In genomic region chr10:123632029-123632428, GRCm38 (mm10) we compare ENCODE assay signal across 21 mouse cellular contexts.
DNase-seq lines count a peak whose midpoint lies in the region; ATAC-seq and TF ChIP-seq lines count a peak whose summit lies in the region.
"Had no signal": no experiment of that assay in that cellular context is flagged by ENCODE, and none has a peak within 500 bp of the region (broad histone marks: within the 10 kb centered on the region; RNA-seq: fewer than 3 reads in every experiment).

No protein-coding gene starts in this region.

- TF ChIP-seq CTCF in intestine, postnatal 0 days (IDR thresholded peaks at IDR 0.05; ENCODE audit: low read depth): no peak

- no peak for ATAC-seq in intestine, embryonic 14.5 days (replicated peaks; ENCODE audit: low FRiP score, low TSS enrichment, low read depth)
- no peak for ATAC-seq in intestine, postnatal 0 days
- no peak for ATAC-seq in midbrain, embryonic 14.5 days (ENCODE audit: low FRiP score, low TSS enrichment)
- no peak for ATAC-seq in midbrain, embryonic 11.5 days (ENCODE audit: low FRiP score)
- ATAC-seq in stomach, embryonic 15.5 days (ENCODE audit: insufficient read depth, low FRiP score, low read depth): peak; percentile 27; the same call in 1 of the 2 replicates
- ATAC-seq in heart, embryonic 11.5 days (replicated peaks; ENCODE audit: insufficient number of reproducible peaks, low FRiP score, low TSS enrichment): no peak
- ATAC-seq: inflammation-experienced regulatory T-cells, adult 6 months had no signal

- H3K9ac ChIP-seq in intestine, embryonic 14.5 days (ENCODE audit: low read length): no peak overlapping the region
- H3K9ac ChIP-seq in intestine, postnatal 0 days (ENCODE audit: low read depth, low read length): no peak overlapping the region
- no peak overlapping the region for H3K9ac ChIP-seq in midbrain, embryonic 14.5 days (replicated peaks; ENCODE audit: low read length)
- H3K9ac ChIP-seq in midbrain, embryonic 11.5 days (ENCODE audit: low read length): no peak overlapping the region
- H3K9ac ChIP-seq in stomach, embryonic 15.5 days: no peak overlapping the region
- no peak overlapping the region for H3K9ac ChIP-seq in heart, embryonic 11.5 days (ENCODE audit: low read depth, low read length)
- H3K9ac ChIP-seq: forebrain, embryonic 12.5 days; heart, embryonic 13.5 days had no signal

- H3K9me3 ChIP-seq in intestine, embryonic 14.5 days (ENCODE audit: control insufficient read depth, low read length): no peaks in the 10 kb centered on the region
- H3K9me3 ChIP-seq in intestine, postnatal 0 days (ENCODE audit: control insufficient read depth): no peaks in the 10 kb centered on the region
- no peaks in the 10 kb centered on the region for H3K9me3 ChIP-seq in midbrain, embryonic 14.5 days (ENCODE audit: control insufficient read depth, low read length)
- H3K9me3 ChIP-seq in midbrain, embryonic 11.5 days (ENCODE audit: control insufficient read depth, low read length): no peaks in the 10 kb centered on the region
- H3K9me3 ChIP-seq in stomach, embryonic 15.5 days: no peaks in the 10 kb centered on the region
- H3K9me3 ChIP-seq in heart, embryonic 11.5 days (replicated peaks; ENCODE audit: control insufficient read depth, low read length): no peaks in the 10 kb centered on the region
- H3K9me3 ChIP-seq: forebrain, embryonic 12.5 days; heart, embryonic 13.5 days had no signal

- no peak for DNase-seq in intestine, embryonic 14.5 days (ENCODE audit: low spot score)
- peak; percentile 25 for DNase-seq in midbrain, embryonic 14.5 days
- DNase-seq in midbrain, embryonic 11.5 days (ENCODE audit: low spot score, missing footprints): no peak
- DNase-seq in embryo, embryonic 11 days: peak; percentile 43
- no peak for DNase-seq in left cerebral cortex, postnatal 4 days
- DNase-seq: adrenal gland, postnatal 25 days; B cell, adult 2 months; cerebellum, adult 18-20 months; heart, adult 11 months; kidney, postnatal 36 days; layer of hippocampus, adult 9-11 months; lung, adult 18-20 months; lung, postnatal 36 days; right cerebral cortex, postnatal 25 days had no signal

- peaks cover 6% of the 10 kb centered on the region; the same call in 1 of the 2 replicates for H3K4me1 ChIP-seq in intestine, embryonic 14.5 days (replicated peaks; ENCODE audit: control insufficient read depth, insufficient read depth, low read length)
- no peaks in the 10 kb centered on the region for H3K4me1 ChIP-seq in intestine, postnatal 0 days (replicated peaks; ENCODE audit: control insufficient read depth, insufficient read depth, low read length)
- H3K4me1 ChIP-seq in midbrain, embryonic 14.5 days (ENCODE audit: control insufficient read depth, insufficient read depth, low read length): no peaks in the 10 kb centered on the region
- no peaks in the 10 kb centered on the region for H3K4me1 ChIP-seq in midbrain, embryonic 11.5 days (ENCODE audit: control insufficient read depth, insufficient read depth, low read length)
- no peaks in the 10 kb centered on the region for H3K4me1 ChIP-seq in stomach, embryonic 15.5 days
- no peaks in the 10 kb centered on the region for H3K4me1 ChIP-seq in heart, embryonic 11.5 days (ENCODE audit: control insufficient read depth, insufficient read depth, low read length)
- H3K4me1 ChIP-seq: forebrain, embryonic 12.5 days had no signal

- H3K36me3 ChIP-seq in intestine, embryonic 14.5 days (ENCODE audit: control insufficient read depth, insufficient read depth, low read length): no peaks in the 10 kb centered on the region
- no peaks in the 10 kb centered on the region for H3K36me3 ChIP-seq in intestine, postnatal 0 days (ENCODE audit: control insufficient read depth, insufficient read depth)
- no peaks in the 10 kb centered on the region for H3K36me3 ChIP-seq in midbrain, embryonic 14.5 days (ENCODE audit: control insufficient read depth, insufficient read depth, low read length)
- H3K36me3 ChIP-seq in midbrain, embryonic 11.5 days (ENCODE audit: control insufficient read depth, insufficient read depth, low read length): no peaks in the 10 kb centered on the region
- no peaks in the 10 kb centered on the region for H3K36me3 ChIP-seq in stomach, embryonic 15.5 days
- H3K36me3 ChIP-seq in heart, embryonic 11.5 days (ENCODE audit: control insufficient read depth, insufficient read depth, low read length): no peaks in the 10 kb centered on the region
- H3K36me3 ChIP-seq: forebrain, embryonic 12.5 days; heart, embryonic 13.5 days had no signal

- 34% methylated on average over 5 of the region's 5 CpGs for WGBS in intestine, embryonic 14.5 days
- WGBS in intestine, postnatal 0 days: 49% methylated on average over 5 of the region's 5 CpGs
- 77% methylated on average over 5 of the region's 5 CpGs for WGBS in midbrain, embryonic 14.5 days
- 85% methylated on average over 5 of the region's 5 CpGs for WGBS in midbrain, embryonic 11.5 days
- 19% methylated on average over 5 of the region's 5 CpGs for WGBS in stomach, embryonic 15.5 days
- WGBS in heart, embryonic 11.5 days (ENCODE audit: insufficient replicate concordance): 59% methylated on average over 5 of the region's 5 CpGs

- H3K27ac ChIP-seq in intestine, embryonic 14.5 days (ENCODE audit: low read depth): peak overlapping the region; percentile 6; the same call in 1 of the 2 replicates
- H3K27ac ChIP-seq in intestine, postnatal 0 days (ENCODE audit: low read depth, low read length): no peak overlapping the region
- H3K27ac ChIP-seq in midbrain, embryonic 14.5 days (replicated peaks; ENCODE audit: low read depth, low read length): no peak overlapping the region
- H3K27ac ChIP-seq in midbrain, embryonic 11.5 days (ENCODE audit: low read depth, low read length): no peak overlapping the region
- H3K27ac ChIP-seq in stomach, embryonic 15.5 days: peak overlapping the region; percentile 2; the same call in 1 of the 2 replicates
- H3K27ac ChIP-seq in heart, embryonic 11.5 days (ENCODE audit: low read depth, low read length): no peak overlapping the region
- H3K27ac ChIP-seq: forebrain, embryonic 12.5 days; heart, embryonic 13.5 days had no signal

- H3K4me2 ChIP-seq in intestine, embryonic 14.5 days (ENCODE audit: low read length): no peak overlapping the region
- no peak overlapping the region for H3K4me2 ChIP-seq in intestine, postnatal 0 days (replicated peaks; ENCODE audit: low read depth)
- no peak overlapping the region for H3K4me2 ChIP-seq in midbrain, embryonic 14.5 days (ENCODE audit: low read length)
- no peak overlapping the region for H3K4me2 ChIP-seq in midbrain, embryonic 11.5 days
- no peak overlapping the region for H3K4me2 ChIP-seq in stomach, embryonic 15.5 days
- no peak overlapping the region for H3K4me2 ChIP-seq in heart, embryonic 11.5 days
- H3K4me2 ChIP-seq: forebrain, embryonic 12.5 days; heart, embryonic 13.5 days; liver, embryonic 11.5 days had no signal

- no peak overlapping the region for H3K4me3 ChIP-seq in intestine, embryonic 14.5 days (ENCODE audit: low read depth, low read length)
- no peak overlapping the region for H3K4me3 ChIP-seq in intestine, postnatal 0 days (ENCODE audit: low read depth, low read length)
- H3K4me3 ChIP-seq in midbrain, embryonic 14.5 days (replicated peaks; ENCODE audit: low read depth, low read length): no peak overlapping the region
- H3K4me3 ChIP-seq in midbrain, embryonic 11.5 days (ENCODE audit: low read depth, low read length): no peak overlapping the region
- H3K4me3 ChIP-seq in stomach, embryonic 15.5 days (replicated peaks): no peak overlapping the region
- H3K4me3 ChIP-seq in heart, embryonic 11.5 days (ENCODE audit: low read depth, low read length): no peak overlapping the region
- H3K4me3 ChIP-seq: forebrain, embryonic 12.5 days; heart, embryonic 13.5 days had no signal

- H3K27me3 ChIP-seq in intestine, embryonic 14.5 days (replicated peaks; ENCODE audit: control insufficient read depth, insufficient read depth, low read length): no peaks in the 10 kb centered on the region
- no peaks in the 10 kb centered on the region for H3K27me3 ChIP-seq in intestine, postnatal 0 days (replicated peaks; ENCODE audit: control insufficient read depth, insufficient read depth, low read length)
- no peaks in the 10 kb centered on the region for H3K27me3 ChIP-seq in midbrain, embryonic 14.5 days (ENCODE audit: control insufficient read depth, insufficient read depth, low read length)
- no peaks in the 10 kb centered on the region for H3K27me3 ChIP-seq in midbrain, embryonic 11.5 days (ENCODE audit: control insufficient read depth, insufficient read depth, low read length)
- H3K27me3 ChIP-seq in stomach, embryonic 15.5 days (replicated peaks): no peaks in the 10 kb centered on the region
- H3K27me3 ChIP-seq in heart, embryonic 11.5 days (ENCODE audit: control insufficient read depth, insufficient read depth, low read length): no peaks in the 10 kb centered on the region
- H3K27me3 ChIP-seq: forebrain, embryonic 12.5 days; heart, embryonic 13.5 days had no signal

- intact Hi-C loops in left cerebral cortex, postnatal 4 days (cut with DNase I): no loop called here

Comparison
In these comparisons a context has a peak if more than half of its experiments do, and no peak if none do; other contexts are left out.
1. DNase-seq: peak in midbrain, embryonic 14.5 days (single experiment) and embryo, embryonic 11 days (single experiment); none in intestine, embryonic 14.5 days (single experiment), midbrain, embryonic 11.5 days (single experiment) and left cerebral cortex, postnatal 4 days (single experiment).
2. H3K27ac ChIP-seq: peak in intestine, embryonic 14.5 days (single experiment) and stomach, embryonic 15.5 days (single experiment); none in intestine, postnatal 0 days (single experiment), midbrain, embryonic 14.5 days (single experiment), midbrain, embryonic 11.5 days (single experiment) and heart, embryonic 11.5 days (single experiment).